Mouse (Mus musculus) T-helper 17 cell (primary cell): ENCODE measurements around the gene Lag3.

Experiments
- in situ Hi-C, 2 experiments: fragments of 300-600 bp; cut with MboI, MseI; formaldehyde crosslinking; loops; 1 replicate in 1 of 2; 2 replicates in 1 of 2; pipeline ENCODE4 v1.15.1; 2025; ENCODE audit warnings: high pct_unique_total_duplicates in 2 of 2

Lag3 gene

DNA sequence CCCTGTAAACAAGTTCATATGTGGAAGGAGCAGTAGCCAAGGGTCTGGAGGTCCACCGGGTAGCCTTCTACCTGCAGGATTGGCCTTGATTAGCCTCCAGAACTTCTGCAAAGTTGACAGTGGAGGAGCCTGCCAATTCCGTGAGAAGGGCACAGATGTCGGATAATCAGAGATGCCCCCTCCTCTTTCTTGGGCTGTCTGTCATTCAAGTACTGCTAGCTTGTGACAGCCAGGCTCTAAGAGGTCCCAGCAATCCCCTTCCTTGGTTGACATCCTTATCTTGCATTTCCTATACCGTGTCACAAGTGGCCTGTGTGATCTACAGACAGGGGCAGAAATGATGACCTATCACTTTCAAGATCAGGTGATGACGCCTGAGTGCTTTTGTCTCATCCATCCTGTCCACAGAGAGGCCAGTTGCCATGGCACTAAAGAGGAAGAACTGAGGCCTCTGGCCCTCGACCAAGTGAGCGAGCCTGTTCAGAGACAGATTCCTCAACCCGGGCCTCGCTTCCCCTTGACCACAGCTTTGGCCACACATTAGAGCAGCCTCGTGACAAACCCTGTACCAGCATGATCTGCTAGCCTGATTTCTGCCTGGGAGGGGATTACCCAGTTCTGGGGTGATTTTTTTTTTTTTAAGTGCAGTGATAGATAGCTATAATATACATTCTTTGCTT is 10.6 kb downstream of the Lag3 start:
- in situ Hi-C loops = no loop called here

DNA sequence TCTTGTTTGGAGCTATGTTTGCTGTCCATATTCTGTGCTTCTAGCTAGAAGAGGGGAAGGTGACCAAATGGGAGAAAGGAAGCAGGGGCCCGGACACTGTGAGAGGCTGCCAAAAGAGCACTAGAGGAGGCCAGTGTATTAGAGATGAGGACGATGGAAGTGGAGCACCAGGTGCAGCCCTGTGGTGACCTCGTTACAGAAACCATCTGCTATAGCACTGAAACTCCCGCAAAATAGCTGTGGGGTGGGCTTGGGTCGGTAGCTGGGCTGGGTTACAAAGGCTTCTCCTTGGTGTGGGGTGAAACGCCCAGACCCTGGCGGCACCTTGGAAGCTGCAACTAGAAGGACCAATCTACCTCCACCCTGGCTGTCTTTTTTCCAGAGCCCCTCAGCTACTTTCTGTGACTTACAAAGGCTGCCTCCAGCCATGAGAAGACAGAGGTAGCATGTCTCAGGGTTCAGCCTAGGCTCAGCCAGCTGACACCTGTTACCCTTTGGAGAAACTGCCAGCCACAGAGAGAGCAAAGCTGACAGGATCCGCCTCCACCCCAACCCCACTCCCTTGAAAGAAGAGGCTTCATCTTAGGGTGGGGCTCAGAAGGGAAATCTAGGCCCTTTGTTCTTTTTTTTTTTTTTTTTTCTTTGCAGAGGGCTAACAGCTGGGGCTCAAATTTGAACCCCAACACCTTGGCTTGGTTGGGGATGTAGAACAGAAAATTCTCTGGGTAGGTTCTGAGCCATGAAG is 11.3 kb downstream of the Lag3 start:
- in situ Hi-C loops = no loop called here

- in situ Hi-C loops = loop anchor here in 1 of 2 experiments (25.0 kb wide), 1 partner anchor 589 kb away; the partner anchor contains the start of gene Cd9
Measured at GRCm38 (mm10) chr6:124898359-124898758, 13.1 kb downstream of the Lag3 start.

DNA sequence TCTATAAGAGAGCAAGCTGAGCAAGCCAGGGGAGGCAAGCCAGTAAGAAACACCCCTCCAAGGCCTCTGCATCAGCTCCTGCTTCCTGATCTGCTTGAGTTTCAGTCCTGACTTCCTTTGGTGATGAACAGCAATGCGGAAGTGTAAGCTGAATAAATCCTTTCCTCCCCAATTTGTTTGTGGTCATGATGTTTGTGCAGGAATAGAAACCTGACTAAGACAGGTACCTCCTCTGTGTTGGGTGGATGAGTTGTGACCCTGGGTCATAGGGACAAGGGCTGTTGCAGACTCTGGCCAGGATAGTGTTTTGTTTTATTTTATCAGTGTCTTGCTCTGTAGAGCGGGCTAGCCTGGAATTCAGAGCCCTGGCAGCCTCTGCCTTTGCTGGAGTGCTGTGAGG is 17.4 kb downstream of the Lag3 start:
- in situ Hi-C loops = loop anchor here in 1 of 2 experiments (25.0 kb wide), 1 partner anchor 593 kb away; the partner anchor contains the start of gene Cd9

GRCm38 (mm10) chr6:124890997-124891396 is 20.5 kb downstream of the Lag3 start:
- in situ Hi-C loops = loop anchor here in 1 of 2 experiments (25.0 kb wide), 1 partner anchor 596 kb away; the partner anchor contains the start of gene Cd9

DNA sequence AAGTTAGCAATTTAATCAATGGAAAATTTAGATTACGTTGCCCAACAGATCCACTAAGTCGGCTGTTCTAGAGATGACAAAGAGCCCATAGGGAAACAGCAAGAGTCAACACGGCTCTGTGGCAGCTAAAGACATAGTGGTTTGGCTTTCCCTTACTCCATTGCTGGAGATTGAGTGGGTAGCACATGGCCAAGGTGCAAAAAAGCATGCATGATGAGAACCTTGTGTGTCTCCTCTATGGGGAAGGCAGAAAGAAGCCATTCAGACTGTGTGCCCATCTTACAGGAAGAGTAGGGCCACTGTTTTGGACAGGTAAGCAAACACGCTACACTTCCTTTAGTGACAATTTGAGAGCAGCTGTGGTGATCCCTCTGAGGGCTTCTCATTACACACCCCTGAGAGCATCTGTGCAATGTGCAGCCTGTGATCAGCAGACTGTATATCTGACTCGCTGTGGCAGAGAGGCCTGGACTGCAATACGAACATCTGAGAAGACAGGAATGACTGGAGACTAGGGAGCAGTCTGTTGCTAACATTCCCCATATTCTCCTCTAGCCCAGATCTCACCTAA is 22.9 kb downstream of the Lag3 start:
- in situ Hi-C loops = loop anchor here in 1 of 2 experiments (25.0 kb wide), 1 partner anchor 599 kb away; the partner anchor contains the start of gene Cd9

- in situ Hi-C loops = loop anchor here in 1 of 2 experiments (25.0 kb wide), 1 partner anchor 599 kb away; the partner anchor contains the start of gene Cd9
Measured at GRCm38 (mm10) chr6:124887986-124888385, 23.5 kb downstream of the Lag3 start, which contains the start of gene Cd4. Gene Cd4 (minus strand): TSS chr6:124888221.

DNA sequence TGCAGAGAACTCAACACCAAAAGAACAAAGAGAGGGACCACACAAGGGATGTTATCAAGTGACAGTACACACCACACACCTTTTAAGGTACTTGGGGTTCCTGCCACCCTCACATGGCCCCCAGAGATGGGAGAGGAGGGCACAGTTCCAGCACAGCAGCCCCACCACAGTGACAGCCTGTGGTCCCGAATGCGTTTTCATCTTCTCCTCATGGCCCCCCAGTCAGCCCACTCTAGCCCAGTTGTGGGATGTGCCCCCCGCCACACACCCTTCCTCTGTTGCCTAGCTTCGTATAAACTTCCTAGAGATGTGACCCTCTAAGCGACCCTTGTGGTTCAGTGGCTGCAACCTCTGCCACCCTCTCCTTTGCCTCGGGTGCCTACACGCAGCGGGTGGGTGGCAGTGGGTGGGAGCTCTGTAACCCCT is 25.5 kb downstream of the Lag3 start:
- in situ Hi-C loops = loop anchor here in 1 of 2 experiments (25.0 kb wide), 1 partner anchor 601 kb away; the partner anchor contains the start of gene Cd9

GRCm38 (mm10) chr6:124884714-124885500 is 26.6 kb downstream of the Lag3 start:
- in situ Hi-C loops = loop anchor here in 1 of 2 experiments (25.0 kb wide), 1 partner anchor 602 kb away; the partner anchor contains the start of gene Cd9

- in situ Hi-C loops = loop anchor here in 1 of 2 experiments (25.0 kb wide), 1 partner anchor 604 kb away; the partner anchor contains the start of gene Cd9
Measured at GRCm38 (mm10) chr6:124883351-124883750, 28.2 kb downstream of the Lag3 start.

DNA sequence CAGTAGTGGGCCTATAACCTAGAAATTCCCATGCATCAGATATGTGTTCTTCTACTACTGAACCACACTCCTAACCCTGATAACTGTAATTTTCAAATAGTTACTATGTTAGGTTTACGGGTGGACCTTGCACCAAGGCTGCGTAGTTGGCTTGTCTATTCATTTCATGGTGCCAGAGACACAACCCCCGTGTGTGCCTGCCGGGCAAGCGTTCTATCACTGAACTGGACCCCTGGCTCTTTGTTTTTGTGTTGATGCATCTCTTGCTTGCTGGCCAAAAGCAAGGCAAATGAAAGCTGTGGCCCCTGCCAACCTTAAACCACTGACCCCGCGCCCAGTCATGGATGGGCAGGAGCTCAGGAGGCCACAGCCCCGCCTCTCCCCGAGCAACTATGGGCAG is 29.7 kb downstream of the Lag3 start:
- in situ Hi-C loops = loop anchor here in 1 of 2 experiments (25.0 kb wide), 1 partner anchor 605 kb away; the partner anchor contains the start of gene Cd9

DNA sequence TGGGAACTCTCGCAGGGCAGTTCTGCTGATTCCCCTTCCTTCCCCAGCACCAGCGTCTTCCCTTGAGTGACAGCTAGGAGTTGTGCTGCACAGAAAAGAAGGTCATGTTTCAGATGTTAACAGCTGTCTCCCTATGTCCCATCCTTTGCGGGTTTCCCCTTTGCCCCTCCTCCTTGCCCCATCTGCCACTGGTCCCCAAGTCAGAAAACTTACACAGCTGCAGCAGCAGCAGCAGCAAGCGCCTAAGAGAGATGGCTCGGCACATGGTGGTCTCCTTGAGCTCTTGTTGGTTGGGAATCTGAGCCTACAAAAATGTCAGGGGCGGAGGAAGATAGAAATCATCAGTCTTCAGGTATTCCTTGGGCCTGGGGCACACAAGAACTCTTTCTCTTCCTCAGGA is 32.1 kb downstream of the Lag3 start:
- in situ Hi-C loops = loop anchor here in 1 of 2 experiments (25.0 kb wide), 1 partner anchor 608 kb away; the partner anchor contains the start of gene Cd9

GRCm38 (mm10) chr6:124874348-124874747 is 37.2 kb downstream of the Lag3 start:
- in situ Hi-C loops = no loop called here

- in situ Hi-C loops = no loop called here
Measured at GRCm38 (mm10) chr6:124866560-124866959, 44.9 kb downstream of the Lag3 start.

DNA sequence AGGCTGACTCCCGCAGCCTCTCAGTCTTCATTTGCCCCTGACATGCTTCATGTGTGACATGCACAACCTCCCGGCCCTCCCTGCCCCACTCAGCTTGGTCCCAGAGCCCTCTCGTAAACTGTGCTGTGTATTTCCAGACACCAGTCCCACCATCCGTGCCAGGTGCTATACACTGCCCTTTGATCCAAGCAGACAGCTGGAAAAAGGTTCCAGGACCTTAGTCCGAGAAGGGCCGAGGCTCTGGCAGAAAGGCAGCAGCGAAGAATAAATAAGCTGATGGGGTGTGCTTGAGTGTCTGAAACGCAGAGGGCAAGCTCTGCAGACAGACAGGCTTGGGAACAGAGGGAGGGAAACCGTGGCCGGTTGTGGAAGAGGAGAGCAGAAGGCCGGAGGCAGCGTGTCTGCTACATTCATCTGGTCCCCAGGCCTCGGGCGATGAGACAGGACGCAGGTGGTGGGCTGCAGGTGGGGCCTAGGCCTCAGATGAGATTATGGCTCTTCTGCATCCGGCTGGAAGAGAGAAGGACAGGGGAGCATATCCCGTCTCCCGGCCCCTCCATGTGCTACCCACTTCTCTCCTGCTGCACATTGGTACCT is 45.6 kb downstream of the Lag3 start:
- in situ Hi-C loops = no loop called here

GRCm38 (mm10) chr6:124863658-124864298 is 47.7 kb downstream of the Lag3 start, which contains the start of gene Gpr162:
Gene Gpr162 (minus strand): TSS chr6:124863983.
- in situ Hi-C loops = no loop called here

GRCm38 (mm10) chr6:124863125-124863657 is 48.3 kb downstream of the Lag3 start:
- in situ Hi-C loops = no loop called here

DNA sequence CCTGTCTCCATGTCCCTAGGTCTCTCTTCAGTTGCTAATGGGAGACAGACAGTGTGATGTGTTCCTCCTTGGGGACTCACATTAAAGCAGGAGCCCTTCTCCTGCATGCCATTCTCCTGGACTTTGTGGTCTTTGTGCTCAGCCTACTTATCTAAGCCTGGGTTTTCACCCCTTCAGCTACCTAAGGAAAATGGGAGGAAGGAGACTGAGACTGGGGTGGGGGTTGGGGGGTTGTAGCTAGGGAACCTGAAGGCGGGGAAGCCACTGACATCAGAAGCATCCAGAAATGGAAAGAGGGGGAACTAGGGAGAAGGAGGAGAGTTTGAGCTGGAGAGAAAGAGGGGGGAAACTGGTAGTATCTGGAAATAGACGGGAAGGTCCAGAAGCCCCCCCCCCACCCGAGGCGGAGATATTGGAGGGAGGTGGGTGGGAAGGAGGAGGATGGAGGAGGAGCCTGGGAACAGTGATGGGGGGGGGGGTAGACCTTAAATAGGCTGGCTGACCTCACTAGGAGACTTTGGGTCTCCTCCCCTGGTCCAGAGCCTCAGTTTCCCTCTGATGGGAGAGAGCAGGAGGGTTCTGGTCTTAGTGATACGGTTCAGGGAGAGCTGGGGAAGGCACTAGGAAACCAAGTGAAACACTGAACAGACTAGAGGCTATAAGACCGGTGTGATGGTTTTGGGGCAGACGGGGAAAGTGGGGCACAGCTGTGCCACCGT is 48.9 kb downstream of the Lag3 start:
- in situ Hi-C loops = no loop called here

- in situ Hi-C loops = no loop called here
Measured at GRCm38 (mm10) chr6:124861802-124862201, 49.7 kb downstream of the Lag3 start.
